Mouse (Mus musculus) megakaryocyte, embryonic 14.5 days (primary cell): ENCODE measurements around the gene Hagh. TPM values are rescaled to one million over a fixed set of nuclear protein-coding genes. Genes with fewer than 3 reads are reported as not detected.

Experiments
- H3K27me3 ChIP-seq: replicated peaks from 2 replicates; pipeline ENCODE3; 2012; ENCODE audit warnings: inconsistent platforms
- H3K36me3 ChIP-seq: replicated peaks from 2 replicates; pipeline ENCODE3; 2012; ENCODE audit warnings: low read length, inconsistent platforms, mixed read lengths
- H3K4me1 ChIP-seq: 2 replicates; pipeline ENCODE4 v1.6.1; 2012; ENCODE audit warnings: inconsistent platforms
- H3K4me3 ChIP-seq: replicated peaks from 2 replicates; pipeline ENCODE3; 2012; ENCODE audit warnings: moderate library complexity, mild to moderate bottlenecking, inconsistent platforms
- H3K9me3 ChIP-seq: 2 replicates; pipeline ENCODE4 v1.6.1; 2012; ENCODE audit warnings: inconsistent platforms
- FLI1 ChIP-seq: IDR thresholded peaks from 2 replicates; pipeline ENCODE4 v1.6.1; 2012; ENCODE audit warnings: low read length, inconsistent platforms, mixed read lengths
- GATA1 ChIP-seq: IDR thresholded peaks from 3 replicates; pipeline ENCODE4 v1.6.1; 2012; ENCODE audit warnings: mixed read lengths, low read length, inconsistent platforms, borderline replicate concordance
- polyA plus RNA-seq: library from polyadenylated mRNA; stranded (reverse); fragments of >175 nt; gene quantifications from 2 replicates; pipeline ENCODE4 v1.2.3, GENCODE M21; 2012; ENCODE audit warnings: low replicate concordance; ENCODE audit not compliant: insufficient read depth

Gene Hagh
- polyA plus RNA-seq: 7.5 and 29.1 TPM in 2 replicates

DNA sequence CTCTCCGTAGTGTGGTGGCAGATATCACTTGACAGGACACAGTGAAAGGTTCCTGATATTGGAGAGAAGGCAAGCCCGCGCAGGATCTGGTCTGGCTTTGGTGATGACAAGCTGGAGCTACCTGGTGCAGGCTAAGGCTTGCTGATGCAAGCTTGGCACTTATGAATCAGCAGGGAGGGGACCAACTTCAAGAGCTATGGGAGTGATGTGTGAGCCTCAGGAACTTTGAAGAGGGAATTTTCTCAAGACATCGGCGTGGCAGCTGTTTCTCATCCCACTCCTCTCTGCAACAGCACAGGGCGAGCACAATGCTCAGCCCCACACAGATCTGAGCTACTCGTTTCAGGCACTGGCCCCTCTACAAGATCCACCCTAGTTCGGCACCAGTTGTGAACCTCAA is at the start of gene Hagh:
Hagh (plus strand) TSS at position 302 of the 400 bp plus-strand sequence.
- Histone ChIP-seq H3K4me1 (peaks cover 16% of the 10 kb centered on the region), H3K9me3 (no peaks in the 10 kb centered on the region), H3K4me3 (no peak within 1 kb of the TSS), H3K36me3 (no peaks in the 10 kb centered on the region), H3K27me3 (peaks cover 15% of the 10 kb centered on the region)
- TF ChIP-seq FLI1 (no peak), GATA1 (no peak)

DNA sequence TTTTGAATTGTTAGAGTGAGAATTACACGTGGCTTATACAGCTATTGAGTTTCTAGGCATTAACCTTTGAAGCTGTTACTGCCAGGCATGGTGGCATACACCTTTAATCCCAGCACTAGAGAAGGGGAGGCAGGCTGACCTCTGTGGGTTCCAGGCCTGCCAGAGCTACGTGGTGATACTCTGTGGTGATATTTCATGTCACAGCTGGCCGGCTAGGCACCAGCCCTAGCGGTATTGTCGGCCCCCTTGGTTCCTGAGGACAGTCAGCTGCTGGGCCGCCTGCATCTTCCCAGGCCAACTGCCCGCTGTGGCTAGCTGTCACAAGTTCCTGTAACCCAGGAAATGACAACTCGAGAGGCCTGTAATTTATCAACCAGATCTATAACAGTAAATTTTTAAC is 47.8 kb upstream of the Hagh start:
- Histone ChIP-seq H3K36me3 (no peaks in the 10 kb centered on the region), H3K27me3 (peaks cover 22% of the 10 kb centered on the region), H3K9me3 (no peaks in the 10 kb centered on the region), H3K4me3 (no peak overlapping the region), H3K4me1 (peaks cover 3% of the 10 kb centered on the region)
- no peak for TF ChIP-seq FLI1
- TF ChIP-seq GATA1: no peak

DNA sequence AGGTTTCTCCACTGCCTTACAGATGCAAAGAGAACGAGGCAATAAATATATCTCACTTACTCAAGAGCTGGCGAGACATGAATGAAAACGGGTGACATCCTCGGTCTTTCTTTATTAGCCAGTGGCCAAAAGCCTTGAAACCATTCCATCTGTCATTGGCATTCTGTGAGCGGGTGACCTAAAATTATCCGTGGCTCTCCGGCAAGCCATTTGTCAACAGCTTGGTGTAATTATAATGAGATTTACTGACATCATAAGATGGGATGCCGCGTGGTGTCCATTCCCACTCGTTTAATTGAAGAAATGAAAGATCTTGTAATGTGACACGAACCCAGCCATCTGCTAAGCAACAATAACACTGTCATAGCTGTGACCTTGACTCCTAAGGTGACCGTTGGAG is 45.2 kb upstream of the Hagh start:
- peaks cover 10% of the 10 kb centered on the region for H3K4me1 ChIP-seq
- H3K27me3 ChIP-seq: peaks cover 30% of the 10 kb centered on the region
- no peaks in the 10 kb centered on the region for H3K36me3 ChIP-seq
- TF ChIP-seq FLI1: no peak
- no peak for TF ChIP-seq GATA1
- H3K4me3 ChIP-seq: no peak overlapping the region
- H3K9me3 ChIP-seq: no peaks in the 10 kb centered on the region

DNA sequence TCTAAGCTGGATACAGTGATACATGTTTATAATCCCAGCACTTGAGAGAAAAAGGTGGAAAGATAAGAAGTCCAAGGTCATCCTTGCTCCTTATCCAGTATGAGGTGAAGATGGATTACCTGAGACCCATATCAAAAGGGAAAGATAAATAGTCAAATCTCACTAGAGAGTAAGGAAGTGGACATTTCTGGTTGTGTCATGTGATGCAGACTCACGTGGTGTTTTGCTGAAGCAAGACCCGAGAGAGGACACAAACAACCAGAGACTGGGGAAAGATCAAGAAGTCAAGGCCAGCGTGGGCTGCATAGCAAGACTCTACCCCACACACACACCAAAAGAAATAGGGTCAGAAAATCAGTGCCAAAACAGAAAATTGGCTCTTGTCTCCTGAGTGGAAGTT is 43.0 kb upstream of the Hagh start:
- Histone ChIP-seq H3K4me1 (peaks cover 10% of the 10 kb centered on the region), H3K4me3 (no peak overlapping the region), H3K27me3 (peaks cover 26% of the 10 kb centered on the region), H3K9me3 (no peaks in the 10 kb centered on the region), H3K36me3 (no peaks in the 10 kb centered on the region)
- TF ChIP-seq FLI1 (no peak), GATA1 (no peak)

DNA sequence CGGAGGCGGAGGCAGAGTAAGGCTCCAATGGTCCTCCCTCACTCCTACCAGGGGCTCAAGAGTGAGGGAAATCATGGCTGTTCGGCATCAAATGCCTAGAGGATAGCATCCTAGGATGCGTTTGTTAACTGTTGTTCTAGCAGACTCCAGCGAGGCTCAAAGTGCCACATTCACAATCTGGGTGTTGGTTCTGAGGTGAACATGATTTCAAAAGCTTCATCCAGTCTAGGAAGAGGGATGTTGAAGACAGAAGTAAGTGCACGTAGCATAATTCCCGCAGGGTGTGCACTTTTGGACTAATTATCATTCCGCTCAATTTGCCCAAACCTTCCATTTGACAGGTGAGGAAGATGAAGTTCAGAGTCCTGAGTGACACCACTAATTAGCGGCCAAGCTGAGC is 41.7 kb upstream of the Hagh start:
- TF ChIP-seq GATA1: no peak
- TF ChIP-seq FLI1: no peak
- Histone ChIP-seq H3K4me1 (peaks cover 10% of the 10 kb centered on the region), H3K36me3 (no peaks in the 10 kb centered on the region), H3K4me3 (no peak overlapping the region), H3K9me3 (no peaks in the 10 kb centered on the region), H3K27me3 (peaks cover 26% of the 10 kb centered on the region)

DNA sequence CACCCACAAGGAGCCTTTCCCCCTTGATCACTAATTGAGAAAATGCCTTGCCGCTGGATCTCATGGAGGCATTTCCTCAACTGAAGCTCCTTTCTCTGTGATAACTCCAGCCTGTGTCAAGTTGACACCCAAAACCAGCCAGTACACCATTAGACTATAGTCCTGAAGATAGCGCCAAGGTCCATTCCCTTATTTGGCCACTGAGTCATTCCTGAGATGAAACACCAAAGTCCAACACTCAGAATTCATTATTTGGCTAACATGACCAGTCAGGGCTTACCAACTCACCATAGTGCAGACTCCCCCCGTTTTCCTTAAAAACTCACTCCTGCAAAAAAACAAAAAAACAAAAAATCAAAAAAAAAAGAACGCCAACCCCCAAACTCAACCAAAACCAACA is 40.5 kb upstream of the Hagh start:
- Histone ChIP-seq H3K36me3 (no peaks in the 10 kb centered on the region), H3K27me3 (peaks cover 26% of the 10 kb centered on the region)
- no peak for TF ChIP-seq FLI1
- TF ChIP-seq GATA1: no peak

DNA sequence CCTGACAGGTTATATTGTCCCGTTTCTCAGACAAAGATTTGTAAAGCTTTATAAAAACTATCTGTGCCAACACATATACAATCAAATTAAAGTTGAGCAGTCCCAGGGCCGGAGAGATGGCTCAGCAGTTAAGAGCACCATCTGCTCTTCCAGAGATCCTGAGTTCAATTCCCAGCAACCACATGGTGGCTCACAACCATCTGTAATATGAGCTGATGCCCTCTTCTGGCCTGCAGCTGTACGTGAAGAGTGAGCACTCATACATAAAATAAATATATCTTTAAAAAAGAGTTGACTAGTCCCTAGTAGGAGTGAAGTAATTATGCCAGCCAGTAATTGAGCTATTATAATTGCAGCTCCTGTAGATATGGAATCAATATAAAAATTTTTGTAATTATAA is 39.4 kb upstream of the Hagh start:
- H3K4me3 ChIP-seq: no peak overlapping the region
- H3K27me3 ChIP-seq: peaks cover 29% of the 10 kb centered on the region
- H3K4me1 ChIP-seq: peaks cover 27% of the 10 kb centered on the region
- TF ChIP-seq GATA1 (no peak), FLI1 (no peak)
- H3K9me3 ChIP-seq: no peaks in the 10 kb centered on the region
- H3K36me3 ChIP-seq: no peaks in the 10 kb centered on the region

More for the DNA sequence above, 40.5 kb upstream of the Hagh start:
- Histone ChIP-seq H3K9me3 (no peaks in the 10 kb centered on the region), H3K4me1 (peaks cover 21% of the 10 kb centered on the region), H3K4me3 (no peak overlapping the region)

DNA sequence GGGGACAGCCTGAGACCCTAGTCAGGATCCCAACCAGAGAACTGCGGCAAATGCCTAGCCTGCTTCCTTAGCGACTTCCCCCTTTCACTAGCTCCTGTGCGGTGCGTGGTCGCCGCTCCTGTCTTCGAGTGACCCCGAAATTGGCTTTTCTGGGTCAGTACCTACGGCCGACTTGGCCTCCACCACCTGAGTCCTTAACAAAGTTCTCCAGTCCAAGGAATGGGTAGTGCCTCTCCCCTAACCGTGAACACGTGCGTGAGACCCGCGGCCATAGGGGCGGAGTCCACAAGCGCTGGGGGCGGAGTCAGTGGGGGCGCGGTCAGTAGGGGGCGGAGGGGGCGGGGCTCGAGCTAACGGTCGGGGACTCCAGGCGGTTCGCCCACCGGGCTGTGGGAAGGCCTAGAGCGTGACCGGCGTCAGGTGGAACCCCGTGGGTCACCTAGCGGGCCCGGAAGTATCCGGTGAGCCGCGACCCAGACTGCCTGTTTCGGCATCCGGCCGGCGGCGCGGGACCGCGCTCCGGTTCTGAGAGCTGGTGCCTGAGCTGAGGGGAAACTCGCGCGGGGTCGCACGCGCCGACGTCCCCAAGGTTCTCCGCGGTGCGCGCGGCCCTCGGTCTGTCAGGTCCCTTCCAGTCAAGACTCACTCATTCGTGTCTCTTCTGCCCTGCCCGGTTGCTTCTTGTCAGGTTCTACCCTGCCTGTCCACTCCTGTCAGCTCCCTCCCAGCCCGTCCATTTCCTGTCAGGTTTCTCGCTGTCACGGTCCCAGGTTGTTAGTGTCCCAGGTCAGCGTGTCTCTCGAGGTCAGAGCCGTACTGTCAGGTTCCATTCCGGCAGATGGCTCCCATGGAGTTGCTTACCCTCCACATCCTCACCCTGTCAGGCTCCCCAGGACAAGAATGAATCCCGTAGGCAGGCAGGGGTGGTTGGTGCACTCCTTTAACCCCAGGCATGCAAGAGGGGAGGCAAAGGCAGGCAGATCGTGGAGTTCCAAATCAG is 35.7 kb upstream of the Hagh start, which contains the start of gene Meiob:
Meiob (plus strand) TSS at position 338 of the 1,000 bp plus-strand sequence.
- Histone ChIP-seq H3K9me3 (no peaks in the 10 kb centered on the region), H3K4me1 (peaks cover 21% of the 10 kb centered on the region), H3K4me3 (peak within 1 kb of the TSS; percentile 95), H3K27me3 (peaks cover 41% of the 10 kb centered on the region), H3K36me3 (no peaks in the 10 kb centered on the region)
- TF ChIP-seq FLI1 (no peak), GATA1 (no peak)

DNA sequence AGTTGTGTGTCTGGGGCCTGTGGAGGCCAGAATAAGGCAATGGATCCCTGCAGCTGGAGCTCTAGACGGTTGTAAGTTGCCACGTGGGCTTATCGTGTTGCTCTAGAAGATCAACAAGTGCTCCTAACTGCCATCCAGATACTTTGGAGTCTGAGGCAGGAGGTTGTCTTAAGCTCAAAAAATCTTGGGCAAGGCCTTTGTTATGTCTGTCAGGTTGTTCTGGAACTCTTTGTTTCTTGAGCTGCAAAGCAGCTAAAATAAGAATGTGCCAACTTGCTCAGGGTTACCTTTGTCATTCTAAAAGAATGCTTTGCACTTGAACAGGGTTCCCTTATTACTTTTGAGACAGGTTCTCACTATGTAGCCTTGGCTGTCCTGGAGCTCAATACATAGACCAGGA is 28.7 kb upstream of the Hagh start:
- Histone ChIP-seq H3K36me3 (no peaks in the 10 kb centered on the region), H3K27me3 (peaks cover 27% of the 10 kb centered on the region), H3K9me3 (no peaks in the 10 kb centered on the region), H3K4me3 (no peak overlapping the region), H3K4me1 (peaks cover 4% of the 10 kb centered on the region; the same call in 1 of the 2 replicates)
- TF ChIP-seq GATA1 (no peak), FLI1 (no peak)

DNA sequence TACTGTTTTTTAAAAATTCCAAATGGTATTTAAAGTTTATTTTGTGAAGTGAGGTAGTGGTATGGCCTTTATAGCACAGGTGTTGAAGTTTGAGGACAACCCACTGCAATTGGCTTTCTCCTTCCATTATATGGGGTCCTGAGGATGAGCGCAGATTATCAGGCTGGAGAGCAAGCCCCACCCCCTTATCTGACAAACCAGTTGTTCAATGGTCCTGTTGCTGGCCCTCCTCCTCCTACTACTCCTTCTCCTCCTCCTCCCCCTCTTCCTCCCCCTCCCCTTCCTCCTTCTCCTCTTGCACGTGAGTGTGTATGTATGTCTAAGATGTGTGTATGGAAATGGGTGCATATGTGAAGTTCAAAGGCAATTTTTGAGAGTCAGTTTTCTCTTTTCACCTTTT is 27.7 kb upstream of the Hagh start:
- TF ChIP-seq GATA1 (no peak), FLI1 (no peak)
- no peaks in the 10 kb centered on the region for H3K4me1 ChIP-seq
- H3K4me3 ChIP-seq: no peak overlapping the region
- H3K9me3 ChIP-seq: no peaks in the 10 kb centered on the region
- H3K36me3 ChIP-seq: no peaks in the 10 kb centered on the region
- H3K27me3 ChIP-seq: peaks cover 20% of the 10 kb centered on the region
